Comparison of ENCODE assay signal across 7 mouse cellular contexts in the genomic region with DNA sequence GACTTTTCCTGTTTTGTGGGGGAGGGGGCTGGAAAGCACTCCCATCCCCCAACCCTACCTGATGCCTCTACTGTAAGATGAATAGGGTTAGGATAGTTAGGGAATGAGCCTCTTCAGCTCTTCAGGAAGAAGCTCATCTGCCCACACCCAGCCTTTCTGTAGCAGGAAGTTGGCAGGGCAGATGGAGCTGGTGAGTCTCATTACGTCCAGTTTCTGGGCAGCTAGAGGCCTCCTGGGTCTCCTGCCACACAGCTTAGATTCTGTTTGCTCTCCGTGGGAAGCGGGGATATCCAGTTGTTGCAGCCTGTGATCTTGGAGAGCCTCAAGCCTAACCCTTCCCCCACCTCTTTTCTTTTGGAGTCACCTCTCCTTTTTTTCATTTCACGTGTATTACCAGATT. TPM values are rescaled to one million over a fixed set of nuclear protein-coding genes. Genes with fewer than 3 reads are reported as not detected.
A peak's percentile ranks its signal among the peaks of the same experiment; 100 is the strongest.
DNase-seq lines count a peak whose midpoint lies in the region; ATAC-seq and TF ChIP-seq lines count a peak whose summit lies in the region.

No protein-coding gene starts in this region.

- H3K36me3 ChIP-seq in spleen, adult 2 months (ENCODE audit: control insufficient read depth, insufficient read depth, low read length): peaks cover 13% of the 10 kb centered on the region
- peaks cover 8% of the 10 kb centered on the region; the same call in 1 of the 2 replicates for H3K36me3 ChIP-seq in limb, embryonic 11.5 days (ENCODE audit: control insufficient read depth, insufficient read depth, low read length)
- H3K36me3 ChIP-seq in myocyte (ENCODE audit: control insufficient read depth, insufficient read depth): peaks cover 16% of the 10 kb centered on the region

- H3K4me3 ChIP-seq in spleen, adult 2 months (ENCODE audit: extremely low read depth, insufficient read depth, insufficient read length): no peak overlapping the region
- H3K4me3 ChIP-seq in embryonic fibroblast, embryonic 13.5 days (ENCODE audit: insufficient read depth, low read length): peak overlapping the region; percentile 2
- peak overlapping the region; percentile 26 for H3K4me3 ChIP-seq in limb, embryonic 11.5 days (ENCODE audit: low read depth, low read length)
- peak overlapping the region; percentile 76 for H3K4me3 ChIP-seq in myocyte

- no peak for TF ChIP-seq POLR2A in spleen, adult 2 months (IDR thresholded peaks at IDR 0.05; ENCODE audit: low read depth, low read length)
- peak; percentile 50; the same call in 1 of the 2 replicates for TF ChIP-seq POLR2A in embryonic fibroblast, embryonic 13.5 days (IDR thresholded peaks at IDR 0.05; ENCODE audit: low read depth, low read length)
- no peak for TF ChIP-seq POLR2A in myocyte (IDR thresholded peaks at IDR 0.05; ENCODE audit: insufficient read length, low read depth)

- peaks cover 16% of the 10 kb centered on the region; the same call in 1 of the 2 replicates for H3K4me1 ChIP-seq in spleen, adult 2 months (ENCODE audit: control insufficient read depth, insufficient read depth, insufficient read length)
- H3K4me1 ChIP-seq in embryonic fibroblast, embryonic 13.5 days (ENCODE audit: control insufficient read depth, insufficient read depth, low read length): peaks cover 10% of the 10 kb centered on the region
- peaks cover 28% of the 10 kb centered on the region for H3K4me1 ChIP-seq in limb, embryonic 11.5 days (ENCODE audit: control insufficient read depth, insufficient read depth, low read length)

- no peak for TF ChIP-seq CTCF in spleen, adult 2 months (IDR thresholded peaks at IDR 0.05; ENCODE audit: extremely low read depth, insufficient read depth, insufficient read length, insufficient replicate concordance)
- TF ChIP-seq CTCF in embryonic fibroblast, embryonic 13.5 days (IDR thresholded peaks at IDR 0.05; ENCODE audit: borderline replicate concordance, insufficient read depth, low read length): no peak

- DNase-seq in spleen, adult 2 months (ENCODE audit: low read depth in 1 of 2, low spot score in 2 of 2): no peak
- DNase-seq in spleen, postnatal 14 days (ENCODE audit: low spot score in 2 of 2): no peak
- DNase-seq in limb, embryonic 11.5 days (ENCODE audit: low spot score): peak; percentile 23
- no peak for DNase-seq in left cerebral cortex, postnatal 25 days (ENCODE audit: low spot score in 2 of 2)

- no peak overlapping the region for H3ac ChIP-seq in myocyte (ENCODE audit: control insufficient read depth, insufficient read length)

- peak overlapping the region; percentile 45 for H3K4me2 ChIP-seq in limb, embryonic 11.5 days (ENCODE audit: low read depth, severe bottlenecking)
- peak overlapping the region; percentile 94 for H3K4me2 ChIP-seq in myocyte (ENCODE audit: low read depth)

- intact Hi-C loops in left cerebral cortex, postnatal 25 days (cut with DNase I): no loop called here

- ATAC-seq in limb, embryonic 11.5 days (ENCODE audit: insufficient number of reproducible peaks, low FRiP score, low TSS enrichment, low read depth): no peak
- ATAC-seq in monocyte, adult 5-6 weeks (replicated peaks; ENCODE audit: insufficient number of reproducible peaks, low FRiP score, low TSS enrichment, poor library complexity, severe bottlenecking): no peak

- H3K79me2 ChIP-seq in myocyte (ENCODE audit: control insufficient read depth, insufficient read depth): peaks cover 70% of the 10 kb centered on the region

- no peak overlapping the region for H3K9ac ChIP-seq in limb, embryonic 11.5 days (ENCODE audit: low read length)

- H3K27me3 ChIP-seq in spleen, adult 2 months (ENCODE audit: control insufficient read depth, insufficient read depth, low read length): no peaks in the 10 kb centered on the region
- H3K27me3 ChIP-seq in limb, embryonic 11.5 days (ENCODE audit: control insufficient read depth, insufficient read depth, low read length): no peaks in the 10 kb centered on the region
- no peaks in the 10 kb centered on the region for H3K27me3 ChIP-seq in myocyte (ENCODE audit: control insufficient read depth, insufficient read depth, insufficient read length)

- H3K9me3 ChIP-seq in limb, embryonic 11.5 days (ENCODE audit: control insufficient read depth, low read length): no peaks in the 10 kb centered on the region

- WGBS in spleen, adult 2 months: 49% methylated on average over 4 of the region's 4 CpGs
- WGBS in limb, embryonic 11.5 days: 3% methylated on average over 4 of the region's 4 CpGs

- 0 out of 2 replicates have a peak overlapping the region, but pooled peaks have one; percentile 11 for H3K27ac ChIP-seq in spleen, adult 2 months (ENCODE audit: insufficient read depth, low read length)
- peak overlapping the region; percentile 97 for H3K27ac ChIP-seq in embryonic fibroblast, embryonic 13.5 days (ENCODE audit: insufficient read depth, low read length)
- H3K27ac ChIP-seq in limb, embryonic 11.5 days (replicated peaks; ENCODE audit: low read depth, low read length): peak overlapping the region; percentile 72

TF ChIP-seq in myocyte, 11 proteins besides CTCF, POLR2A, EP300 and RAD21:
- TF ChIP-seq POLR2AphosphoS2 (IDR thresholded peaks at IDR 0.05; ENCODE audit: insufficient read length, low read depth): peak; percentile 27
- TF ChIP-seq USF1 (IDR thresholded peaks at IDR 0.05; ENCODE audit: low read depth): no peak
TF ChIP-seq in myocyte: peak in this region for 1.

RNA-seq across cellular contexts. Expression of a gene that starts 3.8 kb away (rescaled TPM):
- polyA plus RNA-seq in spleen, adult 2 months (2012; rRNA removed): 43.6 and 50.0 TPM in 2 replicates
- 267 and 287 TPM in 2 replicates for polyA plus RNA-seq in embryonic fibroblast, embryonic 13.5 days (2011; ENCODE audit: insufficient read length, low read depth, missing spikeins)
- polyA plus RNA-seq in limb, embryonic 11.5 days (2014; fragmentation: Nextera tagmentation; extraction: Ambion mirVana): 305 and 311 TPM in 2 replicates
- 200 TPM for polyA plus RNA-seq in myocyte (2012; fragmentation: generic; extraction: Trizol)
- 100 to 1,000 TPM; 138 to 146 TPM for total RNA-seq in left cerebral cortex, postnatal 25 days (2021)
- total RNA-seq in monocyte, adult 5-6 weeks (2017): 64.5 to 128 TPM (median 77.2 TPM) in 3 replicates

RNA-seq across cellular contexts. Expression of a gene that starts 9.4 kb away (rescaled TPM):
- polyA plus RNA-seq in spleen, adult 2 months (2012; rRNA removed): 24.3 and 34.6 TPM in 2 replicates
- polyA plus RNA-seq in embryonic fibroblast, embryonic 13.5 days (2011; ENCODE audit: insufficient read length, low read depth, missing spikeins): 130 and 167 TPM in 2 replicates
- polyA plus RNA-seq in limb, embryonic 11.5 days (2014; fragmentation: Nextera tagmentation; extraction: Ambion mirVana): 76.2 and 76.8 TPM in 2 replicates
- polyA plus RNA-seq in myocyte (2012; fragmentation: generic; extraction: Trizol): 114 TPM
- total RNA-seq in left cerebral cortex, postnatal 25 days (2021): 10 to 100 TPM; 51.4 to 57.7 TPM
- 149 to 161 TPM (median 154 TPM) in 3 replicates for total RNA-seq in monocyte, adult 5-6 weeks (2017)

RNA-seq across cellular contexts. Expression of a gene that starts 20.2 kb away (rescaled TPM):
- polyA plus RNA-seq in spleen, adult 2 months (2012; rRNA removed): 14.3 and 17.4 TPM in 2 replicates
- polyA plus RNA-seq in embryonic fibroblast, embryonic 13.5 days (2011; ENCODE audit: insufficient read length, low read depth, missing spikeins): 41.6 and 54.7 TPM in 2 replicates
- polyA plus RNA-seq in limb, embryonic 11.5 days (2014; fragmentation: Nextera tagmentation; extraction: Ambion mirVana): 51.7 and 67.0 TPM in 2 replicates
- 19.4 TPM for polyA plus RNA-seq in myocyte (2012; fragmentation: generic; extraction: Trizol)
- total RNA-seq in left cerebral cortex, postnatal 25 days (2021): 10 to 100 TPM; 12.8 to 16.0 TPM
- 33.3 to 49.0 TPM (median 35.4 TPM) in 3 replicates for total RNA-seq in monocyte, adult 5-6 weeks (2017)

RNA-seq across cellular contexts. Expression of a gene that starts 20.6 kb away (rescaled TPM):
- polyA plus RNA-seq in spleen, adult 2 months (2012; rRNA removed): 35.6 and 36.7 TPM in 2 replicates
- polyA plus RNA-seq in embryonic fibroblast, embryonic 13.5 days (2011; ENCODE audit: insufficient read length, low read depth, missing spikeins): 11.4 and 12.0 TPM in 2 replicates
- polyA plus RNA-seq in limb, embryonic 11.5 days (2014; fragmentation: Nextera tagmentation; extraction: Ambion mirVana): 17.2 and 19.5 TPM in 2 replicates
- 7.0 TPM for polyA plus RNA-seq in myocyte (2012; fragmentation: generic; extraction: Trizol)
- total RNA-seq in left cerebral cortex, postnatal 25 days (2021): 10 to 100 TPM; 19.5 to 21.8 TPM
- total RNA-seq in monocyte, adult 5-6 weeks (2017): 12.9 to 20.5 TPM (median 16.9 TPM) in 3 replicates

RNA-seq across cellular contexts. Expression of a gene that starts 24.5 kb away (rescaled TPM):
- 23.3 and 23.4 TPM in 2 replicates for polyA plus RNA-seq in spleen, adult 2 months (2012; rRNA removed)
- polyA plus RNA-seq in embryonic fibroblast, embryonic 13.5 days (2011; ENCODE audit: insufficient read length, low read depth, missing spikeins): 27.5 and 34.2 TPM in 2 replicates
- 24.1 and 24.4 TPM in 2 replicates for polyA plus RNA-seq in limb, embryonic 11.5 days (2014; fragmentation: Nextera tagmentation; extraction: Ambion mirVana)
- polyA plus RNA-seq in myocyte (2012; fragmentation: generic; extraction: Trizol): 46.3 TPM
- 10 to 100 TPM; 63.3 to 67.0 TPM for total RNA-seq in left cerebral cortex, postnatal 25 days (2021)
- 18.4 to 35.5 TPM (median 22.3 TPM) in 3 replicates for total RNA-seq in monocyte, adult 5-6 weeks (2017)

Comparison
In these comparisons a context has a peak if more than half of its experiments do, and no peak if none do; other contexts are left out.
1. H3K27ac ChIP-seq: peak in every context shown above with its lines; median percentile 97 in embryonic fibroblast, embryonic 13.5 days; 72 in limb, embryonic 11.5 days; 11 in spleen, adult 2 months.